ENCODE assay signal across 28 mouse cellular contexts in the genomic region with DNA sequence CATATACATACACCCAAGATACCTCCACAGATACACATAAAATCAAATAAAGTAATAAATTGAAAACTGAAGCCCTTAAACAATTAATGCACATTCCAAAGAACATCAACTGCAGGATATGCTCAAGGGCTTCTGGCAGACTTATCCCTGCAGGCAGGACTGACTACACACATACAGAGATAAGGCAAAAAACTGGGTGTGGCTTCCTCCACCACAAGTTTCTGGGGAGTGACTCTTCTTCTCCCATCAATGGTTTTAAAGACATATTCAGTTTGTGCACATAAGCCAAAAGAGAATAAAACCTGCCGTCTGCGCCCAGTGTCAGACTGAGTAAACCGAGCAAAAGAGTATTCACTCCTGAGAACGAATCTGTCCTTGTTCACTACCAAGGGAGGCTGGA. TPM values are rescaled to one million over a fixed set of nuclear protein-coding genes. Genes with fewer than 3 reads are reported as not detected.
DNase-seq lines count a peak whose midpoint lies in the region; ATAC-seq lines count a peak whose summit lies in the region.
"Had no signal": no experiment of that assay in that cellular context is flagged by ENCODE, and none has a peak within 500 bp of the region (broad histone marks: within the 10 kb centered on the region; RNA-seq: fewer than 3 reads in every experiment).

No protein-coding gene starts in this region.

- H3K9ac ChIP-seq in liver, embryonic 13.5 days: 0 out of 2 replicates have a peak overlapping the region, but pooled peaks have one; percentile 27
- no peak overlapping the region for H3K9ac ChIP-seq in neural tube, embryonic 15.5 days (replicated peaks)
- H3K9ac ChIP-seq: forebrain, embryonic 15.5 days; heart, embryonic 13.5 days; hindbrain, embryonic 13.5 days; midbrain, embryonic 13.5 days had no signal

- WGBS in heart, embryonic 10.5 days: 87% methylated on average over 4 of the region's 4 CpGs
- WGBS in liver, embryonic 13.5 days (ENCODE audit: insufficient replicate concordance): 41% methylated on average over 4 of the region's 4 CpGs
- WGBS in neural tube, embryonic 15.5 days: 96% methylated on average over 4 of the region's 4 CpGs

- H3K27me3 ChIP-seq in heart, embryonic 10.5 days (ENCODE audit: insufficient read depth, poor library complexity, severe bottlenecking): no peaks in the 10 kb centered on the region
- H3K27me3 ChIP-seq in liver, embryonic 13.5 days: no peaks in the 10 kb centered on the region
- H3K27me3 ChIP-seq in neural tube, embryonic 15.5 days (replicated peaks): no peaks in the 10 kb centered on the region
- H3K27me3 ChIP-seq: CH12.LX; forebrain, embryonic 15.5 days; heart, embryonic 13.5 days; hindbrain, embryonic 13.5 days; midbrain, embryonic 13.5 days had no signal

- ATAC-seq in common myeloid progenitor, adult 5-6 weeks (replicated peaks; ENCODE audit: low read depth, poor library complexity, severe bottlenecking): peak; percentile 89
- ATAC-seq in liver, embryonic 13.5 days (ENCODE audit: low read depth): peak; percentile 93
- peak; percentile 92 for ATAC-seq in megakaryocyte progenitor cell, adult 5-6 weeks (replicated peaks; ENCODE audit: poor library complexity)
- ATAC-seq in neural tube, embryonic 15.5 days (ENCODE audit: low FRiP score): no peak
- ATAC-seq: forebrain, embryonic 15.5 days; inflammation-experienced regulatory T-cells, adult 6 months; lung, postnatal 0 days; midbrain, embryonic 13.5 days had no signal

- peaks cover 66% of the 10 kb centered on the region for H3K36me3 ChIP-seq in heart, embryonic 10.5 days
- H3K36me3 ChIP-seq in liver, embryonic 13.5 days: peaks cover 64% of the 10 kb centered on the region
- peaks cover 58% of the 10 kb centered on the region for H3K36me3 ChIP-seq in neural tube, embryonic 15.5 days

- no peak overlapping the region for H3K4me3 ChIP-seq in heart, embryonic 10.5 days
- no peak overlapping the region for H3K4me3 ChIP-seq in liver, embryonic 13.5 days (replicated peaks)
- no peak overlapping the region for H3K4me3 ChIP-seq in neural tube, embryonic 15.5 days (replicated peaks)
- H3K4me3 ChIP-seq: forebrain, embryonic 15.5 days; heart, embryonic 13.5 days; hindbrain, embryonic 13.5 days; limb, embryonic 10.5 days; midbrain, embryonic 13.5 days had no signal

- intact Hi-C loops in heart, postnatal 36 days (cut with DNase I): no loop called here

- peak overlapping the region; percentile 42 for H3K4me2 ChIP-seq in liver, embryonic 13.5 days
- H3K4me2 ChIP-seq in neural tube, embryonic 15.5 days: no peak overlapping the region
- H3K4me2 ChIP-seq: forebrain, embryonic 15.5 days; heart, embryonic 13.5 days; hindbrain, embryonic 13.5 days; midbrain, embryonic 13.5 days had no signal

- no peaks in the 10 kb centered on the region for H3K4me1 ChIP-seq in heart, embryonic 10.5 days
- peaks cover 26% of the 10 kb centered on the region for H3K4me1 ChIP-seq in liver, embryonic 13.5 days (replicated peaks)
- H3K4me1 ChIP-seq in neural tube, embryonic 15.5 days: 0 out of 2 replicates have a peak, but pooled peaks cover 6% of the 10 kb centered on the region
- H3K4me1 ChIP-seq: heart, embryonic 13.5 days; limb, embryonic 10.5 days had no signal

- peak; percentile 52 for DNase-seq in heart, embryonic 10.5 days (ENCODE audit: low spot score)
- DNase-seq in heart, postnatal 36 days: no peak
- peak; percentile 46 for DNase-seq in liver, embryonic 13.5 days
- DNase-seq in adrenal gland, postnatal 36 days: no peak
- DNase-seq in right cerebral cortex, postnatal 36 days (ENCODE audit: low spot score in 2 of 2): no peak
- DNase-seq: adrenal gland, postnatal 25 days; cerebellum, adult 2 months; cerebellum, postnatal 36 days; gastrocnemius, postnatal 14 days; heart, adult 18-20 months; heart, postnatal 14 days; kidney, adult 2 months; layer of hippocampus, adult 9-11 months; thymus, postnatal 36 days had no signal

- H3K27ac ChIP-seq in heart, embryonic 10.5 days: no peak overlapping the region
- peak overlapping the region; percentile 61 for H3K27ac ChIP-seq in liver, embryonic 13.5 days
- no peak overlapping the region for H3K27ac ChIP-seq in neural tube, embryonic 15.5 days (replicated peaks)
- H3K27ac ChIP-seq: forebrain, embryonic 15.5 days; heart, embryonic 13.5 days; hindbrain, embryonic 13.5 days; kidney, postnatal 0 days; limb, embryonic 10.5 days; midbrain, embryonic 13.5 days had no signal

- H3K9me3 ChIP-seq in heart, embryonic 10.5 days: no peaks in the 10 kb centered on the region
- H3K9me3 ChIP-seq in liver, embryonic 13.5 days (replicated peaks): no peaks in the 10 kb centered on the region
- no peaks in the 10 kb centered on the region for H3K9me3 ChIP-seq in neural tube, embryonic 15.5 days (replicated peaks)
- H3K9me3 ChIP-seq: forebrain, embryonic 15.5 days; heart, embryonic 13.5 days; hindbrain, embryonic 13.5 days; limb, embryonic 10.5 days; midbrain, embryonic 13.5 days had no signal

RNA-seq across cellular contexts. Expression of a gene that starts 33.9 kb away (rescaled TPM):
- not detected in 2 replicates for polyA plus RNA-seq in heart, embryonic 10.5 days (2016; fragmentation: Nextera tagmentation; extraction: Ambion mirVana)
- total RNA-seq in heart, postnatal 36 days (2021): not detected
- total RNA-seq in common myeloid progenitor, adult 5-6 weeks (2017): not detected in 2 replicates
- polyA plus RNA-seq in liver, embryonic 13.5 days (2015; fragmentation: Nextera tagmentation; extraction: Ambion mirVana): not detected in 2 replicates
- not detected in 2 replicates for total RNA-seq in megakaryocyte progenitor cell, adult 5-6 weeks (2015)
- total RNA-seq in megakaryocyte progenitor cell, adult 5-6 weeks (2017): not detected in 2 replicates
- polyA plus RNA-seq in neural tube, embryonic 15.5 days (2015; fragmentation: Nextera tagmentation; extraction: Ambion mirVana): 0.13 and 0.29 TPM in 2 replicates
- not detected for total RNA-seq in adrenal gland, postnatal 36 days (2021)
- total RNA-seq: adrenal gland, postnatal 25 days; CH12.LX; gastrocnemius, postnatal 14 days; liver, adult 2 months; monocyte, adult 5-6 weeks had no signal
- polyA plus RNA-seq: heart, embryonic 13.5 days; inflammation-experienced regulatory T-cells, adult 6 months; limb, embryonic 10.5 days; liver, adult 2 months had no signal

RNA-seq across cellular contexts. Expression of a gene that starts 48.0 kb away (rescaled TPM):
- 5.1 and 7.5 TPM in 2 replicates for polyA plus RNA-seq in heart, embryonic 10.5 days (2016; fragmentation: Nextera tagmentation; extraction: Ambion mirVana)
- total RNA-seq in heart, postnatal 36 days (2021): 1 to 10 TPM; 5.2 to 6.5 TPM
- 0.82 TPM in 1 of 2 replicates, not detected in the other for total RNA-seq in common myeloid progenitor, adult 5-6 weeks (2017)
- 3.2 and 5.5 TPM in 2 replicates for polyA plus RNA-seq in liver, embryonic 13.5 days (2015; fragmentation: Nextera tagmentation; extraction: Ambion mirVana)
- total RNA-seq in megakaryocyte progenitor cell, adult 5-6 weeks (2015): 4.7 and 5.1 TPM in 2 replicates
- total RNA-seq in megakaryocyte progenitor cell, adult 5-6 weeks (2017): 4.1 and 5.2 TPM in 2 replicates
- 42.0 and 50.9 TPM in 2 replicates for polyA plus RNA-seq in neural tube, embryonic 15.5 days (2015; fragmentation: Nextera tagmentation; extraction: Ambion mirVana)
- 10 to 100 TPM; 43.5 to 66.9 TPM for total RNA-seq in adrenal gland, postnatal 36 days (2021)
- total RNA-seq: monocyte, adult 5-6 weeks had no signal

Comparison
In these comparisons a context has a peak if more than half of its experiments do, and no peak if none do; other contexts are left out.
1. DNase-seq: peak in heart, embryonic 10.5 days (single experiment) and liver, embryonic 13.5 days (single experiment); none in heart, postnatal 36 days (0 of 2), adrenal gland, postnatal 36 days (0 of 2) and right cerebral cortex, postnatal 36 days (0 of 2).
2. RNA of a gene that starts 48.0 kb away (total RNA-seq): 43.5 to 66.9 TPM in adrenal gland, postnatal 36 days; 5.2 to 6.5 TPM in heart, postnatal 36 days, 4.1 to 5.2 TPM in megakaryocyte progenitor cell, adult 5-6 weeks and 0.82 TPM in common myeloid progenitor, adult 5-6 weeks; every median in the first group is over 4 times any median in the second.